Mouse (Mus musculus) forebrain, embryonic 15.5 days (tissue): Measurements from ENCODE around the gene Rtl10. TPM values are rescaled to one million over a fixed set of nuclear protein-coding genes. Genes with fewer than 3 reads are reported as not detected.

Experiments used
- ATAC-seq: fragments of 200-750 bp; cut with Nextera tagmentation; replicated peaks from 2 replicates; pipeline ENCODE4 v1.8.0; 2017; ENCODE audit warnings: mild to moderate bottlenecking, moderate TSS enrichment, moderate library complexity
- H3K27ac ChIP-seq: fragments of 300-500 bp; sonication (generic); replicated peaks from 2 replicates; pipeline ENCODE4 v1.5.1; 2015; ENCODE audit warnings: mild to moderate bottlenecking, inconsistent platforms
- H3K27me3 ChIP-seq: fragments of 300-500 bp; sonication (generic); 2 replicates; pipeline ENCODE4 v1.6.1; 2015; ENCODE audit warnings: inconsistent platforms
- H3K36me3 ChIP-seq: fragments of 300-500 bp; sonication (generic); 2 replicates; pipeline ENCODE4 v1.6.1; 2015; ENCODE audit warnings: mild to moderate bottlenecking, inconsistent platforms
- H3K4me1 ChIP-seq: fragments of 300-500 bp; sonication (generic); 2 replicates; pipeline ENCODE4 v1.6.1; 2015; ENCODE audit warnings: inconsistent platforms
- H3K4me2 ChIP-seq: fragments of 300-500 bp; sonication (generic); replicated peaks from 2 replicates; pipeline ENCODE4 v1.6.1; 2015; ENCODE audit warnings: mild to moderate bottlenecking, inconsistent platforms
- H3K4me3 ChIP-seq: fragments of 300-500 bp; sonication (generic); 2 replicates; pipeline ENCODE4 v1.5.1; 2015; ENCODE audit warnings: mild to moderate bottlenecking, inconsistent platforms
- H3K9ac ChIP-seq: fragments of 300-500 bp; sonication (generic); replicated peaks from 2 replicates; pipeline ENCODE4 v1.6.1; 2015; ENCODE audit warnings: mild to moderate bottlenecking, inconsistent platforms
- H3K9me3 ChIP-seq: fragments of 300-500 bp; sonication (generic); 2 replicates; pipeline ENCODE4 v1.6.1; 2016; ENCODE audit warnings: inconsistent platforms
- WGBS: fragments of 180-500 bp; shearing (Covaris S2); methylation state at CpG from one replicate; pipeline ENCODE4 v1.1.7; 2015; ENCODE audit warnings: mixed read lengths; 5-methylcytosine and 5-hydroxymethylcytosine counted together
- polyA plus RNA-seq: library from polyadenylated mRNA; unstranded; fragments of >200 nt; fragmentation: Nextera tagmentation; extraction: Ambion mirVana; gene quantifications from 2 replicates; pipeline ENCODE4 v1.2.1, GENCODE M21; 2015

The Rtl10 gene
- polyA plus RNA-seq: 3.4 and 3.5 TPM in 2 replicates

GRCm38 (mm10) chr16:18498558-18498990 lies at the start of gene Rtl10, which contains the start of gene Gnb1l:
Gene Rtl10 (plus strand): TSS chr16:18498901.
Gene Gnb1l (plus strand): TSS chr16:18498713.
- Histone ChIP-seq H3K4me1 (peaks cover 23% of the 10 kb centered on the region), H3K27me3 (no peaks in the 10 kb centered on the region), H3K9ac (peak within 1 kb of the TSS; percentile 83), H3K27ac (peak within 1 kb of the TSS; percentile 94), H3K4me2 (peak within 1 kb of the TSS; percentile 84), H3K9me3 (no peaks in the 10 kb centered on the region), H3K4me3 (peak within 1 kb of the TSS; percentile 59), H3K36me3 (peaks cover 15% of the 10 kb centered on the region)
- WGBS: under 1% methylated on average over 51 of the region's 51 CpGs
- peak; percentile 99 for ATAC-seq

- Histone ChIP-seq H3K9ac (no peak overlapping the region), H3K4me3 (no peak overlapping the region), H3K4me1 (peaks cover 10% of the 10 kb centered on the region), H3K27ac (no peak overlapping the region), H3K9me3 (no peaks in the 10 kb centered on the region), H3K27me3 (no peaks in the 10 kb centered on the region), H3K4me2 (no peak overlapping the region), H3K36me3 (no peaks in the 10 kb centered on the region)
- 94% methylated on average over 4 of the region's 4 CpGs for WGBS
- ATAC-seq: no peak
These were observed 49.7 kb upstream of the Rtl10 start for GRCm38 (mm10) chr16:18449005-18449404.

DNA sequence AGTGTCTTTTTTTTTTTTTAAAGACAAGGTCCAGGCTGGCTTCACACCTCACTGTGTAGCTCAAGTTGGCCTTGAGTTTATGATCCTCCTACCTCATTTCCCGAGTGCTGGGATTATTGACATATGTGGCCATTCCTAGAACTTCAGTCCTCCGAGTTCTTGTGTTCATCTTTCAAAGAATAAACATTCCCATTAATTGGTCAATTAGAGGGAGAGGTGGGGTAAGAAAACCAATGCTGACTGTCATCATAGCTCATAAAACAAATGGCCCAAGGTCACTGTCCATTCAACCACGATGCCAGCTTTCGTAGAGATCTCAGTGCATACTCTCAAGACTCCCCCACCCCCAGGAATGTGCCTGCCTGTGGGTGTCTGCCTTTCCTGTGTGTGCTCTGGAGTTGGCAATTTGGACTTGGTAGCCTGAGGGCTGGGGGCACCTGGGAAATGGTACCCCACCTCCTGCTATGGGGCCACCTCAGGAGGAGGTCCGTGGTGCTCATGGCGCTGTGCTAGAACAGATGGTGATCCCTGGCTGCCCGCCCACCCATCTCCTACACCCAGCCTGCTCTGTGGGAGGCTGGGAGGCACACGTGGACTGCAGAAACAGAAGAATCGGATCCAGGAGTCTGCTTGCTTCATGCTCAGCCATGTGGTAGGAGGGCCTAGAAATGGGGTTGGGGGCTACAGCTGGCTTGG lies 47.1 kb upstream of the Rtl10 start:
- Histone ChIP-seq H3K9ac (no peak overlapping the region), H3K27me3 (no peaks in the 10 kb centered on the region), H3K27ac (no peak overlapping the region), H3K4me3 (no peak overlapping the region), H3K4me1 (peaks cover 10% of the 10 kb centered on the region), H3K36me3 (no peaks in the 10 kb centered on the region), H3K4me2 (no peak overlapping the region), H3K9me3 (no peaks in the 10 kb centered on the region)
- 56% methylated on average over 9 of the region's 9 CpGs for WGBS
- ATAC-seq: no peak; the same call in 1 of the 2 replicates

DNA sequence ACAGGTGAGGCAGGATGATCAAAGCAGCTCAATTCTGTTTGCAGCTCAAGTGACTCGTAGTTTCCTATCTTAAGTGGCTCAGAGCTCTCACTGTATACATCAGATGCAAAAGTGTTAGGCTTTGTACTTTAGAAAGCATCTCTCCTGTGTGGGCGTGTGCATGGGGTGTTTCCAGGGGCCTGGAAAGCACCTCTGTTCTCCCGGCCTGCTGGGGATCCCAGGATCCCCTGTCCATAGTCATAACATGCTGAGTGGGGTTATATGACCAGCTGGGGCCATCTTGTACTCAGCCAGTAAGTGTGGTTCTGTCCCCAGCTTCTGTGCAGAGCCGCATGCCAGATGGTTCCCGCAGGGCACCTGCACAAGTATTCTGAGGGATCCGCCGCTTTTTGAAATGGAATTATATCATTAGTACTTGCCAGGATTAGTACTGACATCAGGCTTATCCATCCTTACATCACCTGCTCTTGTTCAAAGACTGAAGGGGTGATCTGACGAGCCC lies 46.3 kb upstream of the Rtl10 start:
- peaks cover 4% of the 10 kb centered on the region; the same call in 1 of the 2 replicates for H3K36me3 ChIP-seq
- H3K9ac ChIP-seq: no peak overlapping the region
- no peak for ATAC-seq
- H3K4me3 ChIP-seq: no peak overlapping the region
- 0 out of 2 replicates have a peak overlapping the region, but pooled peaks have one; percentile 4 for H3K27ac ChIP-seq
- WGBS: 71% methylated on average over 8 of the region's 8 CpGs
- H3K9me3 ChIP-seq: no peaks in the 10 kb centered on the region
- H3K27me3 ChIP-seq: no peaks in the 10 kb centered on the region
- H3K4me2 ChIP-seq: no peak overlapping the region
- peaks cover 10% of the 10 kb centered on the region for H3K4me1 ChIP-seq

DNA sequence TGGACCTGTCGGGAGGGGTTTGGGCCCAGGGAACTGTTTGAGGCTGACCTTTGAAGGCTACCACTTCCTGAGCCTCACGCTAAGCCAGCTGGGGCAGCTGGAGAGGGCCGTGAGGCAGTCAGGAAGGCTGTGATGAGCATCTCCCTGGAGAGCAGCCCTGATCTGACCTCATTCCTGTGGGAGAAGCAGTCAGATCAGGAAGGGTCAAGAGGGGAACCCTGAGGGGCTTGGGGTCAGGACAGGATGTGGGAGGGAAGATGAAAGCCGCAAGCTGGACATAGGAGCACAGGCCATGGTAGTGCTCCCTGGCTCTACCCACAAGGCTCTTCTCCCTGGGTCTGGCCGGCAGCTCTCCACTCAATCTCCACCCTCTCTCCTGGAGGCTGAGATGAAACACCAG lies 44.9 kb upstream of the Rtl10 start:
- 78% methylated on average over 5 of the region's 5 CpGs for WGBS
- ATAC-seq: no peak
- H3K4me2 ChIP-seq: no peak overlapping the region
- H3K4me1 ChIP-seq: peaks cover 10% of the 10 kb centered on the region
- no peak overlapping the region for H3K27ac ChIP-seq
- H3K9me3 ChIP-seq: no peaks in the 10 kb centered on the region
- H3K36me3 ChIP-seq: peaks cover 4% of the 10 kb centered on the region; the same call in 1 of the 2 replicates
- no peaks in the 10 kb centered on the region for H3K27me3 ChIP-seq
- H3K4me3 ChIP-seq: no peak overlapping the region
- no peak overlapping the region for H3K9ac ChIP-seq

DNA sequence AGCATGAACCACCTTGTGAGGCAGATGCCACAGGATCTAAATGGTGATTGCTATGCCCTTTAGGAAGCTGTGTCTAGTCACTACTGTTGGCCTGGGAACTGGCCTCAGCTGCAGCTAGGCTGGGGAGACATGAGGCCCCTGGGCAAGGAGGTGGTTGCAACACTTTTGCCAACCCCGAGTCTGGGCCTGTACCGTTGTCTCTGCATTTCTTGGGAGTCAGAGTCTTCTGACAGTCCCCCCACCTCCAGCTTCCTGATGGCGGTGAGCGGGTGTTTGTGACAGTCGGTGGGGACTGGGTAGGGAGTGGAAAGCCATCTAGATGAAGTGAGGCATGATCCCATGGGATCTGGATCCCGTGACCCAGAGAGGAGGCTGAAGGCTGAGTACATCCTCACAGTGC lies 43.3 kb upstream of the Rtl10 start:
- H3K36me3 ChIP-seq: peaks cover 4% of the 10 kb centered on the region; the same call in 1 of the 2 replicates
- 90% methylated on average over 6 of the region's 6 CpGs for WGBS
- no peak overlapping the region for H3K9ac ChIP-seq
- no peaks in the 10 kb centered on the region for H3K27me3 ChIP-seq
- H3K27ac ChIP-seq: no peak overlapping the region
- H3K4me3 ChIP-seq: no peak overlapping the region
- H3K4me1 ChIP-seq: peaks cover 24% of the 10 kb centered on the region
- no peaks in the 10 kb centered on the region for H3K9me3 ChIP-seq
- H3K4me2 ChIP-seq: no peak overlapping the region
- ATAC-seq: no peak

- Histone ChIP-seq H3K27ac (no peak overlapping the region), H3K4me2 (no peak overlapping the region), H3K9me3 (no peaks in the 10 kb centered on the region), H3K27me3 (no peaks in the 10 kb centered on the region), H3K9ac (no peak overlapping the region), H3K4me1 (peaks cover 15% of the 10 kb centered on the region), H3K4me3 (no peak overlapping the region), H3K36me3 (peaks cover 4% of the 10 kb centered on the region; the same call in 1 of the 2 replicates)
- ATAC-seq: no peak
These were observed 40.0 kb upstream of the Rtl10 start for GRCm38 (mm10) chr16:18458661-18459060.

DNA sequence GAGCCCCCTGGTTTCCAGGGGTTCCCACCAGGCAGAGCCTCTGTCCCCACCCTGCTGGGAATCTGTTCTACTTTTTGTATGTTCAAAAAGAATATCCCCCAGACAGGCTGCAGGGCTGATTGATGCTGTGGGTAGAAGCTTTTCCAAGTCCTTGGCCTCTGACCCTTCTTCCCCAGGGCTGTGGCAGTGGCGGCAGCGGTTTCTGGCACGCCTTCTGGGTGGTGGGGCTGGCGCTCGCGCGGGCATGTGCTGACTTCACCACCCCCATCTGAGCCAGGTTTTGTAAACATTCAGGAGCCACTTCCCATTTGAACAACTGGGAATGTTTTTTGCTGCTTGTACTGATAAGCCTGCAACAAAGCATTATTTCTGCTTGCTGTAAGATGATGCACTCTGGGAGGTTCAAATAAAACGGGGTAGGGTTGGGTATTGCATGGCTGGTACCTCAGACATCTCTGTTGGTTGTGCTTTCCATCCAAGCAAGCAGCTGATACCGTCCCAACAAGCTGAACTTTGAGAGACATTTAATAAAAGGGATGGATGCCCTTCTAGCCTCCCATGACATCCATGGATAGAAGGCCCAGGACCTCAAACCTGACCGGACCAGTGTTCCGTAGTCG lies 39.3 kb upstream of the Rtl10 start:
- Histone ChIP-seq H3K4me2 (peak overlapping the region; percentile 26), H3K36me3 (peaks cover 4% of the 10 kb centered on the region; the same call in 1 of the 2 replicates), H3K4me3 (peak overlapping the region; percentile 18; the same call in 1 of the 2 replicates), H3K27me3 (no peaks in the 10 kb centered on the region), H3K9me3 (no peaks in the 10 kb centered on the region), H3K27ac (peak overlapping the region; percentile 67), H3K4me1 (peaks cover 15% of the 10 kb centered on the region), H3K9ac (peak overlapping the region; percentile 31)
- ATAC-seq: no peak
- 9% methylated on average over 12 of the region's 12 CpGs for WGBS

GRCm38 (mm10) chr16:18459955-18460370 lies 38.7 kb upstream of the Rtl10 start:
- peak overlapping the region; percentile 31 for H3K9ac ChIP-seq
- H3K27me3 ChIP-seq: no peaks in the 10 kb centered on the region
- ATAC-seq: peak; percentile 80
- peak overlapping the region; percentile 18; the same call in 1 of the 2 replicates for H3K4me3 ChIP-seq
- H3K9me3 ChIP-seq: no peaks in the 10 kb centered on the region
- H3K4me2 ChIP-seq: peak overlapping the region; percentile 26
- peak overlapping the region; percentile 67 for H3K27ac ChIP-seq
- H3K4me1 ChIP-seq: peaks cover 15% of the 10 kb centered on the region
- H3K36me3 ChIP-seq: peaks cover 4% of the 10 kb centered on the region; the same call in 1 of the 2 replicates
- 2% methylated on average over 11 of the region's 11 CpGs for WGBS

DNA sequence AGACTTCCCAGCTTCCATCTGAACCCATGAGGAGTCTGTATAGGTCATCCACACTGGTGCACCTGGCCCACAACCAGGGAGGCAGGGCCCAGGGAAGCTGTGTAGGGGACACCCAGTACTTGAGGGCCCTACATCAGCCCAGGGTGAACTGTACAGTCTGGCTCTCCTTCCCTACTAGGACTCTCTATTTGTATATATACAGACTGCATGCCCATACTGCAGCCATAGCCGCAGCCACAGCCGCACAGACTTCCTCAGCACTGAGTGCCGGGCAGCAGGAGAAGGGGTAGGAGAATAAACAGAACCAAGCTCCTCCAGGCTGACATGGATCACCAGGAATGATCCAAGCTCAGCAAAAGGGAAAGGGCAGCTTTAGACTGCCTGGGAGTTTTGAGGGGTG lies 37.9 kb upstream of the Rtl10 start:
- H3K9ac ChIP-seq: no peak overlapping the region
- peaks cover 15% of the 10 kb centered on the region for H3K4me1 ChIP-seq
- no peak overlapping the region for H3K4me2 ChIP-seq
- H3K36me3 ChIP-seq: peaks cover 4% of the 10 kb centered on the region; the same call in 1 of the 2 replicates
- no peak for ATAC-seq
- 91% methylated on average over 3 of the region's 3 CpGs for WGBS
- no peak overlapping the region for H3K4me3 ChIP-seq
- H3K27ac ChIP-seq: no peak overlapping the region
- no peaks in the 10 kb centered on the region for H3K27me3 ChIP-seq
- H3K9me3 ChIP-seq: no peaks in the 10 kb centered on the region

DNA sequence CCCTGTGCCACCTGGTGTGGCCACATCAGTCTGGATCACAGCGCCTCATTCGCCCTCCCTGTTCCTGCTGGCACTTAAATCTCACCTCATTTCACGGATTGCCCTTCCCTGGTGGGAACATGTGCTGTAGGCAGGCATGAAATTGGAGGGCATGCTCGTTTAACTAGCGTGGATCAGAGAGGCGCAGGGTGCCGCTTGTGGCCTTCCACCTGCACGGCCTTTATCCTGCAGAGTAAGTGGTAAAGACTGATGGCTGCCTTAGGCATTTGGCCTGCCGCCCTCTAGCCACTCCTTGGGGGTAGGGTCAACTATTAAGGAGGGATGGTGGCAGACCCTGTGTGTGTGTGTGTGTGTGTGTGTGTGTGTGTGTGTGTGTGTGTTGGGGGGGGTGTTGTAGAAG lies 36.7 kb upstream of the Rtl10 start:
- Histone ChIP-seq H3K9me3 (no peaks in the 10 kb centered on the region), H3K4me3 (no peak overlapping the region), H3K27me3 (no peaks in the 10 kb centered on the region), H3K4me1 (peaks cover 15% of the 10 kb centered on the region), H3K36me3 (peaks cover 2% of the 10 kb centered on the region; the same call in 1 of the 2 replicates), H3K9ac (no peak overlapping the region), H3K4me2 (no peak overlapping the region), H3K27ac (no peak overlapping the region)
- WGBS: 63% methylated on average over 9 of the region's 9 CpGs
- ATAC-seq: no peak

- no peak overlapping the region for H3K4me2 ChIP-seq
- H3K9ac ChIP-seq: no peak overlapping the region
- peaks cover 15% of the 10 kb centered on the region for H3K4me1 ChIP-seq
- H3K27me3 ChIP-seq: no peaks in the 10 kb centered on the region
- no peaks in the 10 kb centered on the region for H3K9me3 ChIP-seq
- ATAC-seq: no peak
- no peak overlapping the region for H3K27ac ChIP-seq
- H3K4me3 ChIP-seq: no peak overlapping the region
- no peaks in the 10 kb centered on the region for H3K36me3 ChIP-seq
- WGBS: 46% methylated on average over 8 of the region's 8 CpGs
These were observed 36.1 kb upstream of the Rtl10 start for GRCm38 (mm10) chr16:18462598-18462997.
